Mouse (Mus musculus) kidney, adult 10 weeks (tissue): Measurements from ENCODE around the gene Arhgef28. TPM values are rescaled to one million over a fixed set of nuclear protein-coding genes. Genes with fewer than 3 reads are reported as not detected.

Source experiments
- polyA plus RNA-seq: library from polyadenylated mRNA; stranded (reverse); fragments of 350-450 nt; fragmentation: Illumina TruSeq; extraction: RNeasy Lipid Tissue Mini Kit (QIAGEN cat#74804); gene quantifications from one replicate; pipeline ENCODE4 v1.2.3, GENCODE M21; 2014; ENCODE audit warnings: low read depth, low replicate concordance

Gene Arhgef28
- 18.0 TPM for polyA plus RNA-seq

GRCm38 (mm10) chr13:98205771-98206545, at the start of gene Arhgef28:
Gene Arhgef28 (minus strand): TSS chr13:98206439.

Other genes starting within 250 kb of the Arhgef28 start
- 11.3 TPM for gene Utp15, start 56.6 kb upstream of the Arhgef28 start, polyA plus RNA-seq
- gene Ankra2, start 56.6 kb upstream of the Arhgef28 start, polyA plus RNA-seq = 22.7 TPM
- not detected for gene Gm21976, start 73.4 kb upstream of the Arhgef28 start, polyA plus RNA-seq
- gene Btf3, start 110.6 kb upstream of the Arhgef28 start, polyA plus RNA-seq = 615 TPM
- 0.97 TPM for gene Foxd1, start 147.8 kb upstream of the Arhgef28 start, polyA plus RNA-seq